Mouse (Mus musculus): ENCODE data around the gene Cox6b1.

GRCm38 (mm10) chr7:30633762-30634412, 7.9 kb upstream of the Cox6b1 start:
- TF ChIP-seq CTCF (IDR thresholded peaks at IDR 0.05 in 2 of 3, conservative IDR thresholded peaks at IDR 0.05 in 1 of 3; ENCODE audit: control insufficient read depth in 1 of 3, insufficient read depth in 1 of 3, low read depth in 2 of 3, low read length in 3 of 3, poor library complexity in 1 of 3, severe bottlenecking in 1 of 3) (no peak), EP300 (IDR thresholded peaks at IDR 0.05; ENCODE audit: low read depth in 1 of 2, low read length in 2 of 2) (no peak), POLR2A (IDR thresholded peaks at IDR 0.05; ENCODE audit: control insufficient read depth in 1 of 2, insufficient read depth in 1 of 2, low read depth in 1 of 2, low read length in 2 of 2, poor library complexity in 1 of 2) (no peak), GATA1 (IDR thresholded peaks at IDR 0.05; ENCODE audit: low read depth, low read length) (no peak), KAT2A (conservative IDR thresholded peaks at IDR 0.05; ENCODE audit: low read depth, low read length) (no peak)
